Mouse (Mus musculus) myocyte (in vitro differentiated cells): ENCODE data around the gene Ccdc124. TPM values are rescaled to one million over a fixed set of nuclear protein-coding genes. Genes with fewer than 3 reads are reported as not detected.

ENCODE experiments used
- H3K27me3 ChIP-seq: one replicate; pipeline ENCODE4 v1.6.1; 2011; ENCODE audit not compliant: control insufficient read depth, insufficient read depth, insufficient read length
- H3K36me3 ChIP-seq: one replicate; pipeline ENCODE4 v1.6.1; 2011; ENCODE audit not compliant: control insufficient read depth, insufficient read depth
- H3K4me2 ChIP-seq: one replicate; pipeline ENCODE4 v1.6.1; 2011; ENCODE audit warnings: low read depth, control low read depth
- H3K4me3 ChIP-seq: one replicate; pipeline ENCODE4 v1.5.1; 2011; ENCODE audit warnings: mild to moderate bottlenecking, control low read depth, moderate library complexity
- H3K79me2 ChIP-seq: one replicate; pipeline ENCODE4 v1.6.1; 2011; ENCODE audit not compliant: control insufficient read depth, insufficient read depth
- H3ac ChIP-seq: one replicate; pipeline ENCODE4 v1.6.1; 2011; ENCODE audit not compliant: control insufficient read depth, insufficient read length
- CEBPB ChIP-seq: IDR thresholded peaks from 2 replicates; pipeline ENCODE4 v1.6.1; 2011; ENCODE audit warnings: mild to moderate bottlenecking, moderate library complexity; ENCODE audit not compliant: poor library complexity, insufficient read depth, severe bottlenecking
- E2F4 ChIP-seq: IDR thresholded peaks from one replicate; pipeline ENCODE4 v1.6.1; 2011; ENCODE audit warnings: mild to moderate bottlenecking, control low read depth, moderate library complexity; ENCODE audit not compliant: insufficient read depth
- MAX ChIP-seq: IDR thresholded peaks from one replicate; pipeline ENCODE4 v1.6.1; 2011; ENCODE audit warnings: low read depth, mild to moderate bottlenecking, control low read depth
- MYOD1 ChIP-seq, 3 experiments: IDR thresholded peaks; one replicate each; pipeline ENCODE4 v1.6.1; 2011; ENCODE audit warnings: control low read depth in 2 of 3, low read depth in 2 of 3, mild to moderate bottlenecking in 2 of 3, moderate library complexity in 1 of 3; ENCODE audit not compliant: insufficient read length in 2 of 3, control insufficient read depth in 1 of 3
- MYOG ChIP-seq, 3 experiments: IDR thresholded peaks; one replicate each; pipeline ENCODE4 v1.6.1; 2011; ENCODE audit warnings: control low read depth in 2 of 3, low read depth in 2 of 3, mild to moderate bottlenecking in 2 of 3; ENCODE audit not compliant: insufficient read length in 2 of 3, control insufficient read depth in 1 of 3, insufficient read depth in 1 of 3
- POLR2A ChIP-seq: IDR thresholded peaks from one replicate; pipeline ENCODE4 v1.6.1; 2011; ENCODE audit warnings: low read depth, mild to moderate bottlenecking, control low read depth, moderate library complexity; ENCODE audit not compliant: insufficient read length
- POLR2AphosphoS2 ChIP-seq: IDR thresholded peaks from one replicate; pipeline ENCODE4 v1.6.1; 2011; ENCODE audit warnings: low read depth, control low read depth; ENCODE audit not compliant: insufficient read length
- REST ChIP-seq: IDR thresholded peaks from one replicate; pipeline ENCODE4 v1.6.1; 2011; ENCODE audit warnings: mild to moderate bottlenecking, control low read depth, moderate library complexity; ENCODE audit not compliant: insufficient read depth, insufficient read length
- SRF ChIP-seq: IDR thresholded peaks from one replicate; pipeline ENCODE4 v1.6.1; 2011; ENCODE audit warnings: low read depth; ENCODE audit not compliant: control insufficient read depth, insufficient read length
- TCF12 ChIP-seq: IDR thresholded peaks from one replicate; pipeline ENCODE4 v1.6.1; 2011; ENCODE audit warnings: mild to moderate bottlenecking, control low read depth; ENCODE audit not compliant: poor library complexity, insufficient read depth, severe bottlenecking
- TCF3 ChIP-seq: IDR thresholded peaks from one replicate; pipeline ENCODE4 v1.6.1; 2011; ENCODE audit warnings: low read depth, control low read depth; ENCODE audit not compliant: insufficient read length
- USF1 ChIP-seq: IDR thresholded peaks from one replicate; pipeline ENCODE4 v1.6.1; 2011; ENCODE audit warnings: low read depth, mild to moderate bottlenecking, control low read depth, moderate library complexity
- polyA plus RNA-seq: library from polyadenylated mRNA; unstranded; fragments of >200 nt; fragmentation: generic; extraction: Trizol; gene quantifications from one replicate; pipeline ENCODE4 v1.2.1, GENCODE M21; 2012; ENCODE audit warnings: missing spikeins

Gene Ccdc124
- polyA plus RNA-seq, 1 experiment = 141 TPM

- Histone ChIP-seq H3K36me3 (no peaks in the 10 kb centered on the region), H3K4me3 (no peak overlapping the region), H3K79me2 (peaks cover 20% of the 10 kb centered on the region), H3ac (no peak overlapping the region), H3K27me3 (no peaks in the 10 kb centered on the region), H3K4me2 (peak overlapping the region; percentile 4)
- TF ChIP-seq TCF12 (no peak), SRF (no peak), MYOD1 (IDR thresholded peaks at IDR 0.05; ENCODE audit: control insufficient read depth in 1 of 3, insufficient read length in 2 of 3, low read depth in 2 of 3) (no peak), MYOG (IDR thresholded peaks at IDR 0.05; ENCODE audit: control insufficient read depth in 1 of 3, insufficient read depth in 1 of 3, insufficient read length in 2 of 3, low read depth in 2 of 3) (no peak), REST (no peak), E2F4 (no peak), MAX (no peak), POLR2AphosphoS2 (no peak), POLR2A (no peak), TCF3 (no peak), CEBPB (no peak), USF1 (no peak)
Measured at GRCm38 (mm10) chr8:70903582-70903981, 29.8 kb upstream of the Ccdc124 start.

DNA sequence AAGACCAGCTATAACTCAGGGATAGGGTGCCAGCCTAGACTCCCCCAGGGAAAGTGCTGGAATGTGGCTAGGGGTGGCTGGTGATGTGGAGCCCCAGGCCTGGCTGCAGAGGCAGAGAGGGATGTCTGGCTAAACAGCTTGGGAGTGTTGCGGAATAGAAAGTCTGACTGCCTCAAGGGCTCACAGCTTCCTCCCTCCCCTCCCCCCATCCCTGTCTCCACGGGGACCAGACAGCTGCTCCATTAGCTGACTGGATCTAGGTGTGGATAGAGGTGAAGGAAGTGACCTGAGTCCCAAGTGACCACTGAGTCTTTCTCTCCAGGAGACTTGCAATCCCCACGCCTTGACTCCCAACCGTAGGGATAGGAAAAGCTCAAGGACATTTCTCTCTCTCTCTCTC is 29.4 kb upstream of the Ccdc124 start:
- Histone ChIP-seq H3K27me3 (no peaks in the 10 kb centered on the region), H3K79me2 (peaks cover 17% of the 10 kb centered on the region), H3K4me3 (no peak overlapping the region), H3ac (no peak overlapping the region), H3K36me3 (no peaks in the 10 kb centered on the region), H3K4me2 (no peak overlapping the region)
- no peak for TF ChIP-seq USF1
- TF ChIP-seq MYOG (IDR thresholded peaks at IDR 0.05; ENCODE audit: control insufficient read depth in 1 of 3, insufficient read depth in 1 of 3, insufficient read length in 2 of 3, low read depth in 2 of 3) = no peak
- TF ChIP-seq MAX = no peak
- no peak for TF ChIP-seq CEBPB
- no peak for TF ChIP-seq TCF3
- no peak for TF ChIP-seq REST
- no peak for TF ChIP-seq POLR2A
- no peak for TF ChIP-seq E2F4
- TF ChIP-seq TCF12 = no peak
- TF ChIP-seq SRF = no peak
- no peak for TF ChIP-seq POLR2AphosphoS2
- no peak for TF ChIP-seq MYOD1 (IDR thresholded peaks at IDR 0.05; ENCODE audit: control insufficient read depth in 1 of 3, insufficient read length in 2 of 3, low read depth in 2 of 3)

DNA sequence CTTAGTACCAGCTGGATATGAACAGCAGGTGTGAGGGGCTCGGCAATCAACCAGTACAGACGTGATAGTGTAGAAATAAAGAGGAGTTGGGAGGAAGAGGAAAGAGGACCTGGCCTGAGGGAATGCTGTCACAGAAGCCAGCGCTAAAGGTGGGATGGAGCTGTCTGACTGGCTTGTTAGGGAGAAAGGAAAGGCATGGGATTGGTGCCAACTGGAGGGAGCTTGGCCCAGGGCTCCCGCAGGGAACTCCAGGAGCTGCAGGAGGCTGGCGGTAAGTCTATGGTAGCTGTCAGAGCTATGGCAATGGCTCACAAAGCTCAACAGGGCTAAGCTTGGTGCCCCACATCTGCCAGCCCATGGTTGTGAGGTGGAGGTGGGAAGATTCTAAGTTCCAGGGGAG is 28.5 kb upstream of the Ccdc124 start:
- Histone ChIP-seq H3ac (no peak overlapping the region), H3K36me3 (no peaks in the 10 kb centered on the region), H3K79me2 (peaks cover 8% of the 10 kb centered on the region), H3K27me3 (no peaks in the 10 kb centered on the region), H3K4me2 (no peak overlapping the region), H3K4me3 (no peak overlapping the region)
- TF ChIP-seq SRF = no peak
- no peak for TF ChIP-seq MYOG (IDR thresholded peaks at IDR 0.05; ENCODE audit: control insufficient read depth in 1 of 3, insufficient read depth in 1 of 3, insufficient read length in 2 of 3, low read depth in 2 of 3)
- no peak for TF ChIP-seq MAX
- no peak for TF ChIP-seq CEBPB
- no peak for TF ChIP-seq TCF12
- TF ChIP-seq REST = no peak
- TF ChIP-seq POLR2AphosphoS2 = no peak
- TF ChIP-seq TCF3 = no peak
- no peak for TF ChIP-seq POLR2A
- TF ChIP-seq MYOD1 (IDR thresholded peaks at IDR 0.05; ENCODE audit: control insufficient read depth in 1 of 3, insufficient read length in 2 of 3, low read depth in 2 of 3) = no peak

DNA sequence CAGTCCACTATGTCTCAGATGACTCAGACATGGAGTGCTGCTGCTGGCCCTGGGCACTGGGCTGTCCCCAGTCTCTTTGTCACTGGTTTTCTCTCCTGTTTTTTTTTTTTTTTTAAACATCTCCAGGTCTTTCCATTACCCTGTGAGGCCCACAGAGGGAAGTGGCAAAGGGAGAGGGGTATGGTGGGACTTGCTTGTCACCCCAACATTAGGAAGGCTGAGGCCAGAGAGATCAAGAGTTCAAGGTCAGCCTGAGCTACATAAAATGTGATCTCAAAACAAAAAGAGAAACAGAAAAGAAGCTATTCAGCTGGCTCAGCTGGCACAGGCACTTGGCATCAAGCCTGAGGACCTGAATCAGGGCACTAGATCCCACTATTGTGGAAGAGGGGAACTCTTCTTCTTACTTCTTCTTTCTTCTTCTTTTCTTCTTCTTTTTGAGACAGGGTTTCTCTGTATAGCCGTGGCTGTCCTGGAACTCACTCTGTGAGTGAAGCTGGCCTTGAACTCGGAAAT is 27.2 kb upstream of the Ccdc124 start:
- H3K79me2 ChIP-seq = peaks cover 12% of the 10 kb centered on the region
- TF ChIP-seq SRF (no peak), POLR2A (no peak), USF1 (no peak), MYOD1 (IDR thresholded peaks at IDR 0.05; ENCODE audit: control insufficient read depth in 1 of 3, insufficient read length in 2 of 3, low read depth in 2 of 3) (no peak), POLR2AphosphoS2 (no peak), TCF3 (no peak), E2F4 (no peak), CEBPB (no peak), TCF12 (no peak), REST (no peak), MYOG (IDR thresholded peaks at IDR 0.05; ENCODE audit: control insufficient read depth in 1 of 3, insufficient read depth in 1 of 3, insufficient read length in 2 of 3, low read depth in 2 of 3) (no peak), MAX (no peak)
- H3K36me3 ChIP-seq = no peaks in the 10 kb centered on the region
- H3K27me3 ChIP-seq = no peaks in the 10 kb centered on the region
- H3ac ChIP-seq = no peak overlapping the region
- no peak overlapping the region for H3K4me3 ChIP-seq
- no peak overlapping the region for H3K4me2 ChIP-seq
